In genomic region chr10:70287825-70288235, GRCm38 (mm10) we compare ENCODE assay signal across 8 mouse cellular contexts. TPM values are rescaled to one million over a fixed set of nuclear protein-coding genes. Genes with fewer than 3 reads are reported as not detected.
DNase-seq lines count a peak whose midpoint lies in the region; ATAC-seq and TF ChIP-seq lines count a peak whose summit lies in the region.
"Had no signal": no experiment of that assay in that cellular context is flagged by ENCODE, and none has a peak within 500 bp of the region (broad histone marks: within the 10 kb centered on the region; RNA-seq: fewer than 3 reads in every experiment).

No protein-coding gene starts in this region.

- H3K9me3 ChIP-seq in E14TG2a.4 (ENCODE audit: low read length): 0 out of 2 replicates have a peak, but pooled peaks cover 3% of the 10 kb centered on the region
- no peaks in the 10 kb centered on the region for H3K9me3 ChIP-seq in kidney, embryonic 16.5 days (ENCODE audit: low read length)

- H3K4me3 ChIP-seq in E14TG2a.4 (replicated peaks; ENCODE audit: low read length): peak overlapping the region; percentile 1; the same call in 1 of the 2 replicates
- no peak overlapping the region for H3K4me3 ChIP-seq in kidney, embryonic 16.5 days (ENCODE audit: low read length)
- H3K4me3 ChIP-seq: erythroblast, embryonic 14.5 days had no signal

- H3K36me3 ChIP-seq in E14TG2a.4 (ENCODE audit: insufficient read depth, low read length): no peaks in the 10 kb centered on the region
- no peaks in the 10 kb centered on the region for H3K36me3 ChIP-seq in kidney, embryonic 16.5 days (ENCODE audit: insufficient read depth, low read length)

- TF ChIP-seq CTCF in E14TG2a.4 (conservative IDR thresholded peaks at IDR 0.05; ENCODE audit: low read length): no peak

- H3K9ac ChIP-seq in kidney, embryonic 16.5 days (replicated peaks; ENCODE audit: low read length): no peak overlapping the region; the same call in 1 of the 2 replicates

- no peak overlapping the region for H3K27ac ChIP-seq in kidney, embryonic 16.5 days (ENCODE audit: low read length)

- peak; percentile 52 for DNase-seq in MEL-GATA-1-ER (ENCODE audit: extremely low read depth, low read depth)
- DNase-seq in lung, postnatal 4 days: peak; percentile 16 to 34
- DNase-seq in thymus, postnatal 25 days: no peak
- DNase-seq in gastrocnemius, postnatal 36 days: no peak

- intact Hi-C loops in gastrocnemius, postnatal 36 days (cut with DNase I): no loop called here

- H3K27me3 ChIP-seq in E14TG2a.4 (ENCODE audit: insufficient read depth, low read length): 0 out of 2 replicates have a peak, but pooled peaks cover 2% of the 10 kb centered on the region
- no peaks in the 10 kb centered on the region for H3K27me3 ChIP-seq in kidney, embryonic 16.5 days (ENCODE audit: insufficient read depth, low read length)

- WGBS in kidney, embryonic 16.5 days: 35% methylated on average over 9 of the region's 9 CpGs

- peaks cover 69% of the 10 kb centered on the region for H3K4me1 ChIP-seq in E14TG2a.4 (replicated peaks; ENCODE audit: low read depth, low read length)
- H3K4me1 ChIP-seq in kidney, embryonic 16.5 days (ENCODE audit: insufficient read depth, low read length): peaks cover 13% of the 10 kb centered on the region

- H3K4me2 ChIP-seq in kidney, embryonic 16.5 days (replicated peaks; ENCODE audit: low read depth, low read length): peak overlapping the region; percentile 26

- peak; percentile 73 for ATAC-seq in granulocyte monocyte progenitor cell, adult 5-6 weeks (replicated peaks; ENCODE audit: poor library complexity, severe bottlenecking)
- peak; percentile 28; the same call in 1 of the 2 replicates for ATAC-seq in kidney, embryonic 16.5 days (ENCODE audit: low FRiP score, low TSS enrichment)

RNA-seq across cellular contexts. Expression of gene Slc16a9, which starts 42.9 kb away (rescaled TPM):
- 0.83 and 3.4 TPM in 2 replicates for total RNA-seq in granulocyte monocyte progenitor cell, adult 5-6 weeks (2014; fragmentation: Nextera tagmentation)
- 0.34 and 0.41 TPM in 2 replicates for total RNA-seq in granulocyte monocyte progenitor cell, adult 5-6 weeks (2017)
- polyA plus RNA-seq in kidney, embryonic 16.5 days (2015; fragmentation: Nextera tagmentation; extraction: Ambion mirVana): 5.2 and 5.5 TPM in 2 replicates
- 1 to 10 TPM; 3.7 to 5.6 TPM for total RNA-seq in gastrocnemius, postnatal 36 days (2021)
- polyA plus RNA-seq: erythroblast, embryonic 14.5 days had no signal

Comparison
In these comparisons a context has a peak if more than half of its experiments do, and no peak if none do; other contexts are left out.
1. DNase-seq: peak in MEL-GATA-1-ER (single experiment) and lung, postnatal 4 days (2 of 2); none in thymus, postnatal 25 days (single experiment) and gastrocnemius, postnatal 36 days (0 of 2).